9 mouse cellular contexts compared by ENCODE assay signal in genomic region chr7:28344637-28345036, GRCm38 (mm10). TPM values are rescaled to one million over a fixed set of nuclear protein-coding genes. Genes with fewer than 3 reads are reported as not detected.
DNase-seq lines count a peak whose midpoint lies in the region; ATAC-seq and TF ChIP-seq lines count a peak whose summit lies in the region.
"Had no signal": no experiment of that assay in that cellular context is flagged by ENCODE, and none has a peak within 500 bp of the region (broad histone marks: within the 10 kb centered on the region; RNA-seq: fewer than 3 reads in every experiment).

No protein-coding gene starts in this region.

- no peaks in the 10 kb centered on the region for H3K9me3 ChIP-seq in heart, postnatal 0 days (replicated peaks; ENCODE audit: control insufficient read depth, low read length)
- H3K9me3 ChIP-seq: embryonic facial prominence, embryonic 15.5 days had no signal

- peaks cover under 1% of the 10 kb centered on the region; the same call in 1 of the 2 replicates for H3K4me1 ChIP-seq in heart, postnatal 0 days (ENCODE audit: control insufficient read depth, insufficient read depth)

- WGBS in heart, postnatal 0 days, result 2% methylated on average over 4 of the region's 4 CpGs

- H3K36me3 ChIP-seq in heart, postnatal 0 days (replicated peaks; ENCODE audit: control insufficient read depth, insufficient read depth, low read length), result no peaks in the 10 kb centered on the region
- H3K36me3 ChIP-seq: embryonic facial prominence, embryonic 15.5 days had no signal

- peak; percentile 49 for DNase-seq in heart, postnatal 0 days (ENCODE audit: low spot score)
- no peak for DNase-seq in heart, adult 11 months
- DNase-seq in A20 (ENCODE audit: low read depth, low spot score) (peak; percentile 83), Patski (ENCODE audit: low read depth, low spot score) (no peak)
- DNase-seq in embryo, embryonic 10.5 days (ENCODE audit: low spot score), result peak; percentile 87
- peak; percentile 49 for DNase-seq in kidney, postnatal 14 days
- DNase-seq in spleen, postnatal 4 days (ENCODE audit: low spot score in 2 of 2), result peak; percentile 72 to 90

- peak; percentile 84 for TF ChIP-seq CTCF in heart, postnatal 0 days (IDR thresholded peaks at IDR 0.05; ENCODE audit: low read depth)
- peak; percentile 75 for TF ChIP-seq CTCF in Patski (IDR thresholded peaks at IDR 0.05)

- POLR2A ChIA-PET in Patski (lab: Charles Lee), result no interaction called here

- in situ Hi-C loops in Patski (cut with MboI; ENCODE audit: low pct_unique_long_range_greater_than_20kb), result no loop called here

- no peak overlapping the region for H3K9ac ChIP-seq in heart, postnatal 0 days (replicated peaks; ENCODE audit: low read depth, low read length)
- H3K9ac ChIP-seq: embryonic facial prominence, embryonic 15.5 days had no signal

- H3K27me3 ChIP-seq in heart, postnatal 0 days (ENCODE audit: control insufficient read depth, insufficient read depth, low read length), result no peaks in the 10 kb centered on the region
- H3K27me3 ChIP-seq in Patski, result no peaks in the 10 kb centered on the region
- H3K27me3 ChIP-seq: embryonic facial prominence, embryonic 15.5 days had no signal

- TF ChIP-seq EP300 in heart, postnatal 0 days (IDR thresholded peaks at IDR 0.05; ENCODE audit: low read depth), result no peak

- no peak for ATAC-seq in heart, postnatal 0 days (ENCODE audit: insufficient read depth, low read depth)
- no peak for ATAC-seq in Patski
- peak; percentile 85 for ATAC-seq in megakaryocyte progenitor cell, adult 5-6 weeks (replicated peaks; ENCODE audit: poor library complexity)

- no peak overlapping the region for H3K4me2 ChIP-seq in heart, postnatal 0 days (ENCODE audit: low read depth, low read length)
- H3K4me2 ChIP-seq: embryonic facial prominence, embryonic 15.5 days had no signal

- no peak overlapping the region for H3K27ac ChIP-seq in heart, postnatal 0 days (ENCODE audit: low read depth)
- H3K27ac ChIP-seq: embryonic facial prominence, embryonic 15.5 days had no signal

- no peak overlapping the region for H3K4me3 ChIP-seq in heart, postnatal 0 days (ENCODE audit: low read depth, low read length)
- H3K4me3 ChIP-seq: embryonic facial prominence, embryonic 15.5 days had no signal

- CTCF ChIA-PET in Patski (lab: Charles Lee), result interaction anchor here (0.7 to 2.0 kb wide), 17 partner anchors 9 to 252 kb away, joined by 3 to 14 read pairs (median 4); partner anchors contain the start of gene Eid2b

RNA-seq across cellular contexts. Expression of gene Rps16, which starts 5.8 kb away (rescaled TPM):
- total RNA-seq in heart, postnatal 0 days (2014; rRNA removed; ENCODE audit: low replicate concordance), result 145 and 161 TPM in 2 replicates
- polyA plus RNA-seq in heart, postnatal 0 days (2015; fragmentation: Nextera tagmentation; extraction: Ambion mirVana), result 481 and 513 TPM in 2 replicates
- 713 TPM for polyA plus RNA-seq in Patski (2021)
- total RNA-seq in megakaryocyte progenitor cell, adult 5-6 weeks (2015), result 3,279 and 3,562 TPM in 2 replicates
- total RNA-seq in megakaryocyte progenitor cell, adult 5-6 weeks (2017), result 756 and 903 TPM in 2 replicates

RNA-seq across cellular contexts. Expression of gene Supt5, which starts 6.1 kb away (rescaled TPM):
- 52.3 and 71.4 TPM in 2 replicates for total RNA-seq in heart, postnatal 0 days (2014; rRNA removed; ENCODE audit: low replicate concordance)
- polyA plus RNA-seq in heart, postnatal 0 days (2015; fragmentation: Nextera tagmentation; extraction: Ambion mirVana), result 36.4 and 36.6 TPM in 2 replicates
- 127 TPM for polyA plus RNA-seq in Patski (2021)
- 44.5 and 67.5 TPM in 2 replicates for total RNA-seq in megakaryocyte progenitor cell, adult 5-6 weeks (2015)
- total RNA-seq in megakaryocyte progenitor cell, adult 5-6 weeks (2017), result 64.6 and 68.9 TPM in 2 replicates

RNA-seq across cellular contexts. Expression of gene Plekhg2, which starts 27.8 kb away (rescaled TPM):
- total RNA-seq in heart, postnatal 0 days (2014; rRNA removed; ENCODE audit: low replicate concordance), result 23.5 and 41.7 TPM in 2 replicates
- 11.8 and 13.7 TPM in 2 replicates for polyA plus RNA-seq in heart, postnatal 0 days (2015; fragmentation: Nextera tagmentation; extraction: Ambion mirVana)
- polyA plus RNA-seq in Patski (2021), result 45.3 TPM
- total RNA-seq in megakaryocyte progenitor cell, adult 5-6 weeks (2015), result 2.9 and 4.3 TPM in 2 replicates
- total RNA-seq in megakaryocyte progenitor cell, adult 5-6 weeks (2017), result 2.0 and 2.1 TPM in 2 replicates

RNA-seq across cellular contexts. Expression of gene Timm50, which starts 32.8 kb away (rescaled TPM):
- total RNA-seq in heart, postnatal 0 days (2014; rRNA removed; ENCODE audit: low replicate concordance), result 60.6 and 69.9 TPM in 2 replicates
- 90.1 and 90.6 TPM in 2 replicates for polyA plus RNA-seq in heart, postnatal 0 days (2015; fragmentation: Nextera tagmentation; extraction: Ambion mirVana)
- polyA plus RNA-seq in Patski (2021), result 61.7 TPM
- 41.2 and 45.2 TPM in 2 replicates for total RNA-seq in megakaryocyte progenitor cell, adult 5-6 weeks (2015)
- total RNA-seq in megakaryocyte progenitor cell, adult 5-6 weeks (2017), result 37.6 and 51.9 TPM in 2 replicates

RNA-seq across cellular contexts. Expression of gene Zfp36, which starts 35.4 kb away (rescaled TPM):
- total RNA-seq in heart, postnatal 0 days (2014; rRNA removed; ENCODE audit: low replicate concordance), result 10.8 and 19.2 TPM in 2 replicates
- polyA plus RNA-seq in heart, postnatal 0 days (2015; fragmentation: Nextera tagmentation; extraction: Ambion mirVana), result 12.5 and 13.6 TPM in 2 replicates
- polyA plus RNA-seq in Patski (2021), result 90.4 TPM
- 87.3 and 149 TPM in 2 replicates for total RNA-seq in megakaryocyte progenitor cell, adult 5-6 weeks (2015)
- total RNA-seq in megakaryocyte progenitor cell, adult 5-6 weeks (2017), result 26.0 and 46.4 TPM in 2 replicates

Comparison
In these comparisons a context has a peak if more than half of its experiments do, and no peak if none do; other contexts are left out.
1. DNase-seq: peak in heart, postnatal 0 days (single experiment), A20 (single experiment), embryo, embryonic 10.5 days (single experiment), kidney, postnatal 14 days (single experiment) and spleen, postnatal 4 days (2 of 2); none in heart, adult 11 months (single experiment) and Patski (single experiment).